ENCODE assay signal across 9 mouse cellular contexts in genomic region chr2:84632999-84633398, GRCm38 (mm10). TPM values are rescaled to one million over a fixed set of nuclear protein-coding genes. Genes with fewer than 3 reads are reported as not detected.
DNase-seq lines count a peak whose midpoint lies in the region; ATAC-seq lines count a peak whose summit lies in the region.
"Had no signal": no experiment of that assay in that cellular context is flagged by ENCODE, and none has a peak within 500 bp of the region (broad histone marks: within the 10 kb centered on the region; RNA-seq: fewer than 3 reads in every experiment).

No protein-coding gene starts in this region.

- peaks cover 80% of the 10 kb centered on the region for H3K4me1 ChIP-seq in megakaryocyte, embryonic 14.5 days
- H3K4me1 ChIP-seq in forebrain, embryonic 11.5 days (replicated peaks; ENCODE audit: control insufficient read depth, insufficient read depth, low read length), result peaks cover 18% of the 10 kb centered on the region

- no peak overlapping the region for H3K9ac ChIP-seq in forebrain, embryonic 11.5 days (ENCODE audit: low read length)

- H3K27me3 ChIP-seq in megakaryocyte, embryonic 14.5 days (replicated peaks), result no peaks in the 10 kb centered on the region
- H3K27me3 ChIP-seq in forebrain, embryonic 11.5 days (ENCODE audit: control insufficient read depth, insufficient read depth, low read length), result no peaks in the 10 kb centered on the region

- H3K9me3 ChIP-seq in megakaryocyte, embryonic 14.5 days, result no peaks in the 10 kb centered on the region
- H3K9me3 ChIP-seq in forebrain, embryonic 11.5 days (ENCODE audit: control insufficient read depth, low read length), result no peaks in the 10 kb centered on the region

- no peak overlapping the region for H3K27ac ChIP-seq in forebrain, embryonic 11.5 days (ENCODE audit: low read depth, low read length)

- DNase-seq in adrenal gland, postnatal 14 days, result peak; percentile 43
- DNase-seq in induced T-regulatory cell, adult 2 months (ENCODE audit: low read depth), result peak; percentile 45
- DNase-seq in lung, postnatal 25 days (ENCODE audit: low spot score), result peak; percentile 70
- DNase-seq in natural killer cell, adult 2 months (ENCODE audit: low spot score in 2 of 2), result no peak
- DNase-seq in urinary bladder, postnatal 25 days (ENCODE audit: low spot score), result no peak
- no peak for DNase-seq in forebrain, embryonic 11.5 days (ENCODE audit: low spot score)

- WGBS in forebrain, embryonic 11.5 days, result 12% methylated on average over 3 of the region's 3 CpGs

- peak overlapping the region; percentile 74 for H3K4me3 ChIP-seq in megakaryocyte, embryonic 14.5 days (replicated peaks)
- no peak overlapping the region for H3K4me3 ChIP-seq in forebrain, embryonic 11.5 days (ENCODE audit: low read depth, low read length)

- ATAC-seq in megakaryocyte, adult 5-6 weeks (ENCODE audit: poor library complexity, severe bottlenecking), result no peak
- ATAC-seq in forebrain, embryonic 11.5 days (replicated peaks; ENCODE audit: low FRiP score), result no peak

- peaks cover 30% of the 10 kb centered on the region for H3K36me3 ChIP-seq in megakaryocyte, embryonic 14.5 days (replicated peaks; ENCODE audit: low read length)
- H3K36me3 ChIP-seq in forebrain, embryonic 11.5 days (ENCODE audit: control insufficient read depth, insufficient read depth, low read length), result no peaks in the 10 kb centered on the region

- no peak overlapping the region for H3K4me2 ChIP-seq in forebrain, embryonic 11.5 days (ENCODE audit: low read depth, low read length, severe bottlenecking)

RNA-seq across cellular contexts. Expression of gene Ctnnd1, which starts 17.6 kb away (rescaled TPM):
- 0.71 and 4.4 TPM in 2 replicates for polyA plus RNA-seq in megakaryocyte, embryonic 14.5 days (2012; ENCODE audit: insufficient read depth, low replicate concordance)
- total RNA-seq in megakaryocyte, adult 5-6 weeks (2015), result 14.9 and 20.9 TPM in 2 replicates
- 14.8 and 17.8 TPM in 2 replicates for total RNA-seq in megakaryocyte, adult 5-6 weeks (2017)
- 133 and 134 TPM in 2 replicates for total RNA-seq in adrenal gland, postnatal 14 days (2021)
- polyA plus RNA-seq in forebrain, embryonic 11.5 days (2014; fragmentation: Nextera tagmentation; extraction: Ambion mirVana), result 33.4 and 36.2 TPM in 2 replicates

RNA-seq across cellular contexts. Expression of gene Btbd18, which starts 25.9 kb away (rescaled TPM):
- polyA plus RNA-seq in megakaryocyte, embryonic 14.5 days (2012; ENCODE audit: insufficient read depth, low replicate concordance), result 0.02 TPM in 1 of 2 replicates, not detected in the other
- 0.07 TPM in 1 of 2 replicates, not detected in the other for total RNA-seq in megakaryocyte, adult 5-6 weeks (2015)
- total RNA-seq in megakaryocyte, adult 5-6 weeks (2017), result not detected in 2 replicates
- total RNA-seq in adrenal gland, postnatal 14 days (2021), result not detected in 2 replicates
- 0.36 and 0.77 TPM in 2 replicates for polyA plus RNA-seq in forebrain, embryonic 11.5 days (2014; fragmentation: Nextera tagmentation; extraction: Ambion mirVana)
- total RNA-seq: neutrophil, adult 5-6 weeks had no signal

RNA-seq across cellular contexts. Expression of gene Selenoh, which starts 37.6 kb away (rescaled TPM):
- polyA plus RNA-seq in megakaryocyte, embryonic 14.5 days (2012; ENCODE audit: insufficient read depth, low replicate concordance), result 72.9 and 130 TPM in 2 replicates
- 126 and 155 TPM in 2 replicates for total RNA-seq in megakaryocyte, adult 5-6 weeks (2015)
- total RNA-seq in megakaryocyte, adult 5-6 weeks (2017), result 76.2 and 102 TPM in 2 replicates
- 44.8 and 47.8 TPM in 2 replicates for total RNA-seq in adrenal gland, postnatal 14 days (2021)
- polyA plus RNA-seq in forebrain, embryonic 11.5 days (2014; fragmentation: Nextera tagmentation; extraction: Ambion mirVana), result 494 and 502 TPM in 2 replicates

RNA-seq across cellular contexts. Expression of gene Gm28635, which starts 44.8 kb away (rescaled TPM):
- not detected in 2 replicates for polyA plus RNA-seq in megakaryocyte, embryonic 14.5 days (2012; ENCODE audit: insufficient read depth, low replicate concordance)
- not detected in 2 replicates for total RNA-seq in megakaryocyte, adult 5-6 weeks (2015)
- not detected in 2 replicates for total RNA-seq in megakaryocyte, adult 5-6 weeks (2017)
- total RNA-seq in adrenal gland, postnatal 14 days (2021), result not detected in 2 replicates
- not detected in 2 replicates for polyA plus RNA-seq in forebrain, embryonic 11.5 days (2014; fragmentation: Nextera tagmentation; extraction: Ambion mirVana)

RNA-seq across cellular contexts. Expression of gene Med19, which starts 45.2 kb away (rescaled TPM):
- 8.7 and 9.7 TPM in 2 replicates for polyA plus RNA-seq in megakaryocyte, embryonic 14.5 days (2012; ENCODE audit: insufficient read depth, low replicate concordance)
- 22.4 and 24.5 TPM in 2 replicates for total RNA-seq in megakaryocyte, adult 5-6 weeks (2015)
- 16.1 and 20.2 TPM in 2 replicates for total RNA-seq in megakaryocyte, adult 5-6 weeks (2017)
- 20.9 and 21.4 TPM in 2 replicates for total RNA-seq in adrenal gland, postnatal 14 days (2021)
- 68.3 and 69.2 TPM in 2 replicates for polyA plus RNA-seq in forebrain, embryonic 11.5 days (2014; fragmentation: Nextera tagmentation; extraction: Ambion mirVana)

Comparison
In these comparisons a context has a peak if more than half of its experiments do, and no peak if none do; other contexts are left out.
1. DNase-seq: peak in adrenal gland, postnatal 14 days (single experiment), induced T-regulatory cell, adult 2 months (single experiment) and lung, postnatal 25 days (single experiment); none in natural killer cell, adult 2 months (0 of 2), urinary bladder, postnatal 25 days (single experiment) and forebrain, embryonic 11.5 days (single experiment).